Mouse (Mus musculus) Muller cell, postnatal 12 days (primary cell): ENCODE results near the gene Rps19bp1.

Experiments
- DNase-seq: peaks from one replicate; pipeline ENCODE4 v3.0.0-alpha.2; 2015; ENCODE audit errors: inconsistent ontology term

Rps19bp1 gene

DNA sequence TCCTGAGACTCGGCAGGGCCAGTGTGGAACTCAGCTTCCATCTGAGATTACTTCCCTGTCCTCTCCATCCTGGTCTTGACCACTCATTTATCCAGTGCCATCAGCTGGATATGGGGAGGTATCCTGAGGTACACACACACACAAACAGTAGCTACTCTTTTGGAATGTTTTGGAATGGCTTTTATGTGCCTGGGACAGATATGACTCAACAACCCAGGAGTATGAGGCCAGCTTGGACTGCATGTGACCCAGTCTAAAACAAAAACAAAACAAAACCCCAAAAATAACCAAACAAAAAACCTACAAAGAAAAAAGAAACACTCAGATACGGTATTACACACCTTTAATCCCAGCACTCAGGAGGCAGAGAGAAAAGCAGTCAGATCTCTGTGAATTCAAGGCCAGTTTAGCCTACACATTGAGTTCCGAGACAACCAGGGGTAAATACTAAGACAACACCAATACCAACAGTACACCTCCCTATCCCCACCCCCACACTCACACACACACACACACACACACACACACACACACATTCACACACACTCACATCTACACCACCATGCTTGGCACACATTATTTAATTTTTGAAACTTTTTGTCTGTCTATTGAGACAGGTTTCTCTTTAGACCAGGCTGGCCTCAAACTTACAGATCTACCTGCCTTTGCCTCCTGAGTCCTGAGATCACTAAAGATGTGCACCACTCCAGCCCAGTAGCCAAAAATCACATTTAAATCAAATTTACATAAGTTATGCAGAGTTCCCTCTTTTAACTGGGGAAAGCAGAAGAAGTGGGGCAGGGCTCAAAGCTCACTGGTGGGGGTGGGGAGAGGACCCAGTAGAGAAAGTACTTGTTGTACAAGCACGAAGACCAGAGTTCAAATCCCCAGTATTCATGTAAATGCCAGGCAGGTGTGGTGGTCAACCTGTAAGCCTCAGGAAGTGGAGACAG lies 44.1 kb downstream of the Rps19bp1 start:
- DNase-seq, result peak; percentile 56

DNA sequence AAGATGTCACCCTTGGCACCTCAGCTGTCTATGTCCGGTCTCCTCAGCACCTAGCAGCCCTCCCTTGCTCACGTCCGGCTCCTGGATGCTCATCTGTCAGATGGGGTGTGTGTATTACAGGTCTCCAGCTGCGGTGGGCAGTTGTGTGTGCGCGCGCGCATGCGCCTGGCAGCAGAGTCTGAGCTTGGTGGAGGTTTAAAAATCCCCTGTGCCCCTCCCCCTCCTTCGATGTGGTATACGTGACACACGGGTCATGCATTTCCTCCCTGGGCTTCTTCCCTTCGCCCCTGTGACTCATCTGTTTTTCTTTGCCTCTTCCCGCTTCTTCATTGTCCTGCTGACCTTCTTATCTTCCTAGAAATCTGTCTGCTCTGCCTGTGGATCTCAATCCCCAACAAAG lies 44.9 kb downstream of the Rps19bp1 start:
- DNase-seq, result peak; percentile 84

DNA sequence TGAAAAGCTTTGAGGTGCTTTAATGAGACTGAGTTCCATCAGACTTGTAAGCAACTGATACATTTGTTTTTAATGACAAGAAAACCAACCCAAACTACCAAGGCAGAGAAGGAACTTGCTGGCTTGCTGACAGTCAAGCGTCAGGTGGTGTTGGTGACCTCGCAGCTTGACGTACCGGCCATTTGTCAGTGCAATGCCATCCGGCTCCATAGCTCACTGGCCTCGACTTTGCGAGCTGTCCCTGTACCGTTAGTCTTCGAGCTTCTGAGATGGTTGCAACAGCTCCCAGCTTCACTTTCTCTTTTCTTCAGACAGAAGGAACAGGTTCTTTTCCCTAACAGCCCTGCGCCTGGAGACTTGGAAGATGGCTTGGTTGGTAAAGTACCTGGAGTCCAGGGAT lies 46.6 kb downstream of the Rps19bp1 start:
- DNase-seq, result no peak

DNA sequence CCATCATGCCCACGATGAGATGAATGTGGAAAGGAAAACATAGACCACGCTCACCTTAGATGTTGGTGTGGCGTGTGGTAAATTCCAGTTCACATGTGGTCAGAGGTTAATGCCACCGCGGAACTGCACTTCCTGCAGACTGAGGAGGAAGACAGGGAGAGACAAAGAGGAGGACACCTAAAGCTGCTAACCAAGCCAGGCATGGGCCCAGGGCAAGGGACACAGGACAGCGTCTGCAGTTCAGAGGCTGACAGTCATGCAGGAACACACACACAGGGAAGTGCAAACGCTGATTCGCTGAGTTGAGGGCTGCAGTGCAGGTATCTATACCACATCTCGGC lies 47.7 kb downstream of the Rps19bp1 start:
- no peak for DNase-seq

DNA sequence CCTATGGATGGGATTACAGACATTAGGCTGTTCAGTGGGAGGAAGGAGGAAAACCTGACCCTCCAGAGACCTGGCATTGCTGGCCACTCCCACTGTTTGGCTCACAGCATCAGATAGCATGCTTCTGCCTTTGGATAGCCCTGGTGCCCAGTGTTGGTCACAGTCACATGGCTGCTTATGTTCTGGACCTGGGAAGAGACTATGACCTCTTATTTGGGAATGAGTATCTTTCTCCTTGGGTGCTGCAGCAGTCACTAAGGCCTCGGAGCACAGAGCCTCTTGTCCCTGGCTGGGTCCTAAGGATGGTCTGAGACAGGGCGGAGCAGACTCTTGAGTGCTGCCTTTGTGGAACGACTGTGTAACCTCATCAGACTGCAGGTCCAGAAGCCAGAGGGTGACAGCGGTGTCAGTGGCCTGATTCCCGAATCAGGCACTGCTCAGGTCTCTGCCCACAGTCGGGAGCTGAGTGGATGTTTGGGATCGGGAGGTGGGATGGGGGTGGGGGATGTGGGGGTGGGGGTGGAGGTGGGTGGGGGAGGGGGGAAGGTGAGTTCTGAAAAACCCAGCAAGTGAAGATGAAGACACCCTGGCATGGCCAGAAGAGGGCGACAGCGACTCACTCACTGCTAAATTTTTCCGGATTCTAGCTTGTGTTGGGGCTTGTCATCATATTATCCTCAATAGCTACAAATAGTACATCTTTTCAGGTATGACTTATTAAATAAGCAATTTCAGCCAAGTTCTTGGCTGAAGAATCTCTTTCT lies 48.2 kb downstream of the Rps19bp1 start:
- DNase-seq, result no peak

DNA sequence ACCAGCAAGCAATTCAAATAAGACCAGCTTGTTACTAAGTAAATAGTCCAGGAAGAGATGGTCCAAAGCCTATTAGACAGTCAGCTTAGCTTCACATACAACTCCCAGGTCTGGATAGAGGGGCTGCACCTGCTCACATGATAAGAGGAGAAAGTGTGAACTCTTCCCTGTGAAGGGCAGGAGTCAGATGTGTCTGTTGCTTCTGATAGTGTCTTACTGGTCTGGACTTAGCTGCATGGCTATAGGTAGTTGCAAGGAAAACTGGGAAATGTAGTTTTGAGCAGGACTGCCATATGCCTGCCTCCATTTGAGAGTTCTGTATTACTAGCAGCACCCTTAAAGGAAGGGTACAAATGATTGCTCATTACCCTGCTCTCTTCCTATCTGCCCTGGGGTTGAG lies 50.4 kb downstream of the Rps19bp1 start:
- no peak for DNase-seq
